Mouse (Mus musculus): ENCODE results near the gene Ctsm.
"Not testable (repeated sequence)": the region's sequence is repeated elsewhere in the genome, so short reads cannot be mapped to it uniquely, and the experiment has no call there.

The Ctsm gene

GRCm38 (mm10) chr13:61541631-61542030, at the start of gene Ctsm:
Gene Ctsm (minus strand): TSS chr13:61541839.
- no peak for DNase-seq (ENCODE audit: low spot score in 2 of 2)

GRCm38 (mm10) chr13:61570027-61570426, 28.4 kb upstream of the Ctsm start, which contains the start of gene Cts3:
Gene Cts3 (minus strand): TSS chr13:61570127.
- DNase-seq (ENCODE audit: low spot score in 2 of 2), result no peak

- not testable (repeated sequence) for DNase-seq (ENCODE audit: low spot score in 2 of 2)
Measured at GRCm38 (mm10) chr13:61568074-61568473, 26.4 kb upstream of the Ctsm start, which contains the start of gene Gm49352. Gene Gm49352 (minus strand): TSS chr13:61568174.

All from frontal cortex, postnatal 36 days (tissue).